Mouse (Mus musculus): ENCODE data around the gene Pde7b.
A peak's percentile ranks its signal among the peaks of the same experiment; 100 is the strongest.

The Pde7b gene

DNA sequence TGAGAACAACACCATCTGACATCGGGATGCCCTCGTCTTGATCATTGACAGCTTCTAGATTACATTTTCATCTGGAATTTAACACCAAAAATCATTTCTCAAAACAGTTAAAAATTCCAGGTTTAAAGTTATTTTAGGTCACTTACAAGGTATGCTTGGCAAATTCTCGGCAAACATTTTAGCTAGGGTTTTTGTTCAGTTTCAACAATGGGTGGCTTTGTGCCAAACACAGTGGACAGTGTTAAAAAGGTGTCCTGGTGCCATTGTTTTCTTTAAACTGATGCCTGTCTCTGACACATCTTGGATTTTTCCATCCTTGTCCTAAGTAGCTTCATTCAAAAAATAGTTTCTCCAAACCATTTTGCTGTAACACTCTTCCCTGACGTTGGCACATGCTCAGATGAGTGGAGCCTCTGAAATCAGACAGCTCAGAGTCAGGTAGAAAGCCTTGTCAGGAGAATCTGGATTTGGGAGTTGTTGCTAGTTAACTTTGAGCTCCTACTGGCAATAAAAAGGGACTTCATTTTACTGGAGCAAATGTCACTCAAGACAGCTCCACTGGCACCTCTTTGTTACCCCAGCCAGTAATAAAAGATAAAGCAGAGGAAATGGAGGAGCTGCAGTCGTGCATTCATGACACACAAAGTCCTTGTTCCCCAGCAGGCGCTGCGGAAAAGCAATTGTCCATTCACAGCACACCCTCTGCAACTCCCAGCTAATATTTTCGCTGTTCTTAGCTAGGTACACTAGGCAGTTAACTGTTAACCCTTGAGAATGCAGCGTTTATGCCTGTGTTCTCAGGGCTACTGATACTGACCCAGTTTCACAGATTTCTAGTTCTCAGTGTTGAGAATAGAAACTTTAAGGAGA lies 2.0 kb downstream of the Pde7b start:
- peak; percentile 44 for DNase-seq

DNA sequence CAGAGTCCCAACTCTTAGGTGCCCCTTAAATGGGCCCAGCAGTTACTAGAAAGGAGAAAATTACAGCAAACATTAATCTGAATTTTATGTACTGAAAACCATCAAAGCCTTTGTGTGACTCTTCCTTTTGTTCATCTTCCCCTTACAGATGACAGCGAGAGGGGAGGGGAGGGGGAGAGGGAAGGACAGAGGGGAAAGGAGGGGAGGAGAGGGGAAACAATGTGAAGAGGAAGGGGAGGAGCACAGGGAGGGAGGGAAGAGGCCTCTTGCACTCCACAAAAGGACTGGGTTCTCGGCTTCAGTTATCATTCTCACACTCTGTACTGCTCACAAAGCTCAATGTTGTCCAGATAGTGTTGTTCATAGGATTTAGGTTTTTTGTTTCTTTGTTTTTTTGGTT lies 5.7 kb downstream of the Pde7b start:
- no peak for DNase-seq

DNA sequence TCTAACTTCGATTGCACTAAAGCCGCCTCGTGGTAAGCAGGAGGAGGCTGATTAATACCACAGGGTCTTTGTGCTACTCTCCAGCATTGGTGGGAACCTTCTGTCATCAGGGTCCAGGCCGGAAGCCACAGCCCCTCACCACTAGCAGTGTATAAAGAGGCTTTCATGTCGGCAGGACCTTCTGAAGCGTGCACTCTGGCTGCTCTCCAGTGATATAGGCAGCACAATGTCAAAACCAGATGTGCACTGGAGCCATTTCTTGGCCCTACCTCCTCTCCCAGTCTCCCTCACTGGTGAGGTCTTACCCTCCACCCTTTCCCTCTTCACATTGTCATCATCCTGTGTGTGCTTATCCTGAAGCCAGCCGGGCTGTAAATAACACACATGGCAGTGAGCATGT lies 24.2 kb downstream of the Pde7b start:
- DNase-seq: no peak

DNA sequence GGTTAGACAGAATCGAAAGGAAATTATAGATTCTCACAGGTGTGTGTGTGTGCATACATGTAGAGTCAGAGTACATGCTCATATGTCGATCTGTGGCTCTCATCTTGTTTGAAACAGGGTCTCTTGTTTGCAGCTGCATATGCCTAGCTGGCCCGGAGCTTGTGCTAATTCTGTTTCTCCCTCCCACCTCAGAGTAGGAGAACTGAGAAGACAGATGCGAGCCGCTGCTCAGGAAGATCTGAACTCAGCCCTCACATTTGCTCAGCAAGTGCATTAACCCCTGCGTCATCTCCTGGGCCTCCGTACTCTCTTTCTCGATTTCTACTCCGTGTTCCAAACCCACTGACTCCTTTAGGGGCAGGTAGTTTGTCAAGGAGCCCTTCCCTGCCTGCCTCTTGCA lies 25.0 kb downstream of the Pde7b start:
- peak; percentile 44 for DNase-seq

DNA sequence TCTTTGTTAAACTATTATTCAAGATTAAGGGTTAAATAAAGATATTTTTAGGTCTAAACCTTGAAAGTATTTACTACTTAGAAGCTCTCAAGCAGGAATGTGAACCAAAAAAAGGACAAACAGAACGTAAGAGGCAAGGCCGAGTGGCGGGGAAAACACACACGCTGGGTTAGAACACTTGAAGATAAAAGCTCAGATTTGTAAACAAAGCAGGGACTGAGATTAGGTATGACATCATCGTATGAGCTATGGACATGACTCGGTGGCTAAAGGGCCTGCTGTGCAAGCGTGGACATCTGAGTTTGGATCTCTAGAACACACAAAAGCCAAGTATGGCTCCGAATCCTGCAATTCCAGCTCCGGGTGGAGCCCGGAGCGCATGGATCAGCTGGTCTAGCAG lies 29.2 kb downstream of the Pde7b start:
- DNase-seq: no peak

DNA sequence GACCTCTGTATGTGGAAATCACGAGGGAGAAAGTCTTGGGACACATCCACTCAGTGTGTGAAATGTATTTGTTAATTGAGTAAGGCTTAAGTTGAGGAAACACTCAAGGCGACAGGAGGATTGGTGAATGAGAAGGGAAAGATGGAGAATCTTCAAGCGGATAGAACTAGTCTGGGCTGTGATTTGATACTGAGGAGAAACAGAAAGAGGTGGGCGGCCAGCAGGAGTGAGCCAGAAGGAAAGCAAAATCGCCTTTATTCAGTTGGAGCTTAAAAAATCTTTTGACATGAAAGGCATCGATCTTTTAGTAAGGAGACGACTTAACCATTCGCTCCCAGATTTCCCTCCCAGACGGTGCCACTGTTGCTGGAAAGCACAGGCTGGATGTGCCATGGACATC lies 34.9 kb downstream of the Pde7b start:
- no peak for DNase-seq

DNA sequence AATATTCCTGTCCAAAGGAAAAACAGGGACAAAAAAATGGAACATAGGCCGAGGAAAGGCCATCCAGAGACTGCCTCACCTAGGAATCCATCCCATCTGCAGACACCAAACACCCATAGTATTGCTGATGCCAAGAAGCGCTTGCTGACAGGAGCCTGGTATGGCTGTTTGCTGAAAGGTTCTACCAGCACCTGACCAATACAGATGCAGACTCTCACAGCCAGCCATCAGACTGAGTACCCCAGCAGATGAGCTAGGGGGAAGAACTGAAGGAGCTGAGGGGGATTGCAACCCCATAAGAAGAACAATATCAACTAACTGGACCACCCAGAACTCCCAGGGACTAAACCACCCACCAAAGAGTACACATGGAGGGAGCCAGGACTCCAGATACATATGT lies 40.7 kb downstream of the Pde7b start:
- DNase-seq: no peak

DNA sequence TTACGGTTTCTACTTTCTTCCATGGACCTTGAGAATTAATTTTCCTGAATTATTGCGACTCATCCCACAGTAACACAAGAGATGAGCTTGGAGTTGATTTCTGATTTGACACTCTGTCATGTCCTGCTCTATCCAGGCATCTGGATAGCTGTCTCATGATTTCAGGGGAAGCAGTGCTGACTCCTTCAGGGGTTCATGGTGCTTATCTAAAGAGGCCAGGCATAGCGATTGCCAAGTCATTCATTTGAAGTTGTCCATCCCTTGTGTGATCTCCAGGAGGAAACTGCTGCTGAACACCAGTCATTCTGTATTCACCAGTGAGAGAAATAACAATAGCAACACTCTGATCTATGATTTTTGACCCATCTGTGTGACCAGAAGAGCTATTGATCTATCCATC lies 43.9 kb downstream of the Pde7b start:
- DNase-seq: no peak

DNA sequence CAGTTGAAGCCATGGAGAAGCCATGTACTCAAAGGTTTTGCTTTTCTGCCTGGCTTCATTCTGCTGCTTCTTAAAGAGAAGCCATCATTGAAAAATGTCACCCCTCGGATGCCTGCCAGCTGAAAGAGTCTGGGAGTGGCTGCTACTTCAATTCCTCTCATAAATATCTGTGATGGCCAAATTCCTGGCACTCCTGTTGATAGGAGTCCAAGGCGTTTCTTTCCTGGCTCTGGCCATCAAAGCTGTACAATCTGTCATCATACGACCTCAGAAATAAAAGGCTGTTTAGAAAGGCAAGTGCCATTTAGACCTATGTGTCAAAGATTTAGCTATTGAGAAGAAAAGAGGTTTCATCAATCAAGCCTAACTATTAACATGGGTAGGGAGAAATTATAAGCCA lies 49.6 kb downstream of the Pde7b start:
- DNase-seq: no peak

DNA sequence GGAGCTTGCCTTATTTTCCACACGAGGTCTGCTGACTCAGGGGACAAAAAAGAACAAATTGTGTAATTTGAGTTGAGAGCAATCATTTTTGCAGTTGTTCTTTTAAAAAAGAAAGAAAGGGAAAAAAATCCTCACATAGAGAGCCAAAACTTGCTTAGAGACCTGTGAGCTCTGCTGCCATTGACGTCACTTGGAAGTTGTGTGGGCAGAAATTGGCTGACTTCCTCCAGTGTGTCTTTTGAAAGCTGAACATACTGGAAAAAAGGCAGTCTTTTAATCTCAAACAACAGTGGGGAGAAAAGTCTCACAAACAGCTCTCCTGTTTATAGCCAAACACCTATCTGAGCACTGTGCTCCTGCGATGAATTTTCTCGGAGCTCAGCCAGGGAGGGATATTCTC lies 51.1 kb downstream of the Pde7b start:
- peak; percentile 90 for DNase-seq

DNA sequence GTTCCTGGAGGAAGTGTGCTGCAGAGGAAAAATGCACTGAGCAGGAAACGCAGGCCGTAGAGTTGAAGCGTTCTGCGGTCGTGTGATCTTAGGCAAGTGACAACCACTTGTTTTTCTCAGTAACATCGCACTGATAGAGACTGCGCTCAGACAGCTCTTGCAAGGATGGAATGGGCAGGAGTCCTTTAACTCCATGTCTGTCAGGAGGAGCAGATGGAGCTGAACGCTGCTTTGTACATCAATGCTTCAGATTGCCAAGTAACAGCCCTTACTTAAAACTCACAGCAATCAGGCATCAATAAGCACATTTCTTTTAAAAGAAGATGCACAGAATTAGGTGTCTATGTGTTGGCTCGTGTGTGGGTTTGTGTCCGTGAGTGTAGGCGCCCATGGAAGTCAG lies 52.3 kb downstream of the Pde7b start:
- DNase-seq: no peak

DNA sequence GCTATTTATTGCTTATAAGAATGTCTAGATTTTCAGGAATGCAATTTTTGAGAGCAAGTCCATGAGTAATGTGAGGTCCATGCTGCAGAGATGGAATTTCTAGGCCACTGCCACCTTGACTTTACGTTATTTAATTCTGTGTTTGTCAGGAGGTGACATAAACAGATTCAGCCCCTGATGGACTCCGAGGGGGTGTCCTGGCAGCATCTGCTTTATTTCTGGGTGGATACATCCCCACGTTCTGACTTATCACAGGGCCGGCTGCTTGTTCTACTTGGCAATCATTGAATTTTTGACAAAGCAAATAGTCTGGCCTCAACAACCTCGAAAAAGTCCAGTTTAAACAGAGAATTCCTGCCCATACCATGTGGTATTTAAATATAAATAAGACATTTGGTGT lies 53.3 kb downstream of the Pde7b start:
- DNase-seq: no peak

DNA sequence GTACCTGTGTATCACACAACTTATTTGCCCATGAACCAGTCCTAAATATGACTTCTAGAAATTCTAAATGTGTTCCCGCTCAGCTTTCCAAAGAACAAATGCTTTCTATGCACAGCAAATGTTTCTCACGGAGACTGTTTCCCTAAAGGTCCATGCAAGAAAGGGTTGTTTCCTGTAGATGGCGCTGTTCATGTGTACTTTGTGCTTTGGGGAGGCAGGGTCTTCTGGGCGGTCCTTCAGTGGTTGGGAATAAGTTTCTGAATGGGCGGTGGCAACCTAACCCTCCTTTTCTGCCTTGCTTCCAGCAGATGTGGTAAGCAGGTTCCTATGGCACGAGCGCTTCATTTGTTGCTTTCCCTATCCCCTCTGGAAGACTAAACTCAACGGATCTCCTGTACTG lies 54.3 kb downstream of the Pde7b start:
- DNase-seq: no peak

DNA sequence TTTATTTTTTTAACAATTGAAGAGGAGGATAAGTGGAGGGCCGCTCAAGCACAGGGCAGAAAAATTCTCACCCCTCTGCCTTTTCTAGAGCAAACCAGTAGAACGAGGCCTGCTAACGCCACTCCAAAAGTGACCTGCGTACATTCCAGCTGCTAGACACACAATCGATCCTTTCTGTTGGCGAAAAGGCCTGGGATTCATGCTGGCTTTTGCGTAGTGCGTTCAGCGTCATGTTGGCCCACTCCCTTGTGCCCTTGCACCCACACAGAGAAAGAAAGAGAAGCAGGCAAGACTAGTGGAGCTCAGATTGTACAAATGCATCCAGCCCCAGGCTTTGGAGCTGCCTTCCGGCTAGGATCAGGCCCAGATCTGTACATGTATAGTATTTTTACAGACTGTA lies 55.4 kb downstream of the Pde7b start:
- no peak for DNase-seq

DNA sequence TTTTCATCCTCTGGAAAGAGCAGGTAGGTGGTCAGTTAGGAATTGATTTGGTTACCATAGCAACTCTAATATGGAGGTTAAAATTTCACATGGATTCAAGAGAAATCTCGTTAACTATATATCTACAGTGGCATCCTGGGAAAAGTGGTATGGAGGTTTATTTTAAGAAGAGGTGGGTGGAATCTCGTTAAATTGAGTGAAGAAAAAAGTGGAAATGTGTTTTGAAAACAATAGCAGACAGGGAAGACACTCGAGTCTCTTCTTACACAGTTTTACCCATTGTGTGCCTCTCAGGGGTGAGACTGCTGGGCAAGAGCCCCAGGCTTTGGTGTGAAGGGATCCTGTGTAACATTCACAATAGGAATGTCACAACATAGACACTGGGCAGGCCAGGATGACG lies 56.3 kb downstream of the Pde7b start:
- no peak for DNase-seq

DNA sequence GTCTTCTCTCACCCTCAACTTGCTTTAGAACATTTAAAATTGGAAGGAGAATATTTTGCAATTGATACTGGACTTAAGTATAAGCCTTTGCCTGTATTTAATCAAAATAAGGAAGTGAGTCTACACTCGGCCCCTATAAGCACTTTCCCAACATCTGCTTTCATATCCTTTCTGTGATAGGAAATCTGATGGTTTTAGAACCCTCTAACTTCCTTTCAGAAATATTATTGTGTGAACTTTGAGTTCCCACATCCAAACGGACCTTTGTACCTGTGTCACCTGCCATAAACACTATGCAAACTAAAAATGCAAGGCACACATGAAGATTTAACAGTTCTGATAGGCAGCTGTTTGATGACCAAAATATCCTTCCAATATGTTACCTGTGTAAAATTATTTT lies 58.2 kb downstream of the Pde7b start:
- no peak for DNase-seq

DNA sequence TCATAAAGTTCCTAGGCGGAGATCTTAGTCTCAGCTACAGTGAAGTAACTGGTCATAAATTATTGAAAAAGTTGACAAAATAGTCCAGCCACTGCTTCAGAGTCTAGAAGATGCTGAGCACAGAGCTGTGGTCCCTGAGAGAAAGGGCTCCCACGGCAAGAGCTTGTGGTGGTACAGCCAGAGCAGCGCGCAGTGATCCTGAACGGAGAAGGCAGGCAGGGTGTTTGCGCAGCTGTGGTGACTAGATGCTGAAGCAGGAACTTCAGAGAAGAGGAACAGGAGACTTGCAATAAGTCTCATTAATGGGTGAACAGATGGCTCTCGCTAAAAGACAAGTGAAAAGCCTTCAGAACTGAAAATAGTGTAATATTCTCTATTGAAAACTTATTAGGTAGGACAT lies 61.9 kb downstream of the Pde7b start:
- DNase-seq: no peak

DNA sequence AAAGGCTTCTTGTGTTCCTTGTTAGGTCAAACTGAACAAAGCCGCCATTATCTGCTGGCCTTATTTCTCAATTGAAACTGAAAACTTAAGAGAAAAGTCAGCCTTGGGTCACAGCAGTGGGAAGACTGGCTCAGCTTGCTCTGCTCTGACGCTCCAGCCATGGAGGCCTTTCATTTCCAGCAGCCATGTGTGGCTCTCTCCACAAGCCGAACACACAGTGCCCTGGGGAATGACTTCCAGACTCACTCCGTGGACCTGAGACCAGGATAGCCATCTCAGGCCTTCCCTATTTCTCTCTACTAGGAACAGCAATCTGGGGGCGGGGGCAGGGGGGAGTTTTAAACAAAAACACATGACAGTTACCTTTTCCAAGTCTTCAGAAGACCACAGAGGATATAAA lies 63.2 kb downstream of the Pde7b start:
- no peak for DNase-seq

DNA sequence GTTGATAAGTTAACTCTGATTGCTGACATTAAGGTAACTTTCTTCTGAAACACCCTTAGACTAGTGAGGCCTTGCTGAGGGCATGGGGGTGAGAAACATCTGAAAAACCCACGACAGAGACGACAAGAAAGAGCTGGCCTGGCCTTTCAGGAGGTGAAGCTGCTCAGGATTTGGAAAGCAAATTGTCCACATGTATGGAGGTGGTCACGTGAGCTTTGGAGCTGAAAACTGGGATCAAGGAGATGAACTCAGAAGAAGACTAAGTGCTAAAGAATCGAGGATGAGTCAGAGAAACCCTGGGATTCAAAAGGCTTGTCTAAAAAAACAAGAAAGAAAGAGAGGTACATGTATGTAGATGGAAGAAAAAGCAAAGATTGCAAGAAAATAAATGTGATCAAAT lies 65.2 kb downstream of the Pde7b start:
- DNase-seq: no peak

DNA sequence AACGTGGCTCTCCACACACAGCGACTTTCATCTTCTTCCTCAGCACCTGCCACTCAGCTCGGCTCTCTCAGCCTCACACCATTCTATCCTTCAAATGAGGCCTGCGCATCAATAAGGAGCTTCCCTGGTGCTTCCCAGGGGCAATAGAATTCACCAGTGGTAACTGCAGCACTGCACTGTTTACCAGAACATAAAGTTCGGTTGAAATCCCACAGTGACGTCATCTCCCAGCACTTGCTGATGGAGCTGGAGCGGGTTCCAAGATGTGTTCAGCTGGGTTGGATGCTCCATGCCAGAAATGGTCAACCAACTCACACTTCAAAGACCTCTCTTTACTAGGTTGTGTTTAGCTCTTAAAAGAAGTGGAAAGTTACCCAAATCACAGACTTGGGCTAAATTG lies 65.6 kb downstream of the Pde7b start:
- DNase-seq: peak; percentile 40

DNA sequence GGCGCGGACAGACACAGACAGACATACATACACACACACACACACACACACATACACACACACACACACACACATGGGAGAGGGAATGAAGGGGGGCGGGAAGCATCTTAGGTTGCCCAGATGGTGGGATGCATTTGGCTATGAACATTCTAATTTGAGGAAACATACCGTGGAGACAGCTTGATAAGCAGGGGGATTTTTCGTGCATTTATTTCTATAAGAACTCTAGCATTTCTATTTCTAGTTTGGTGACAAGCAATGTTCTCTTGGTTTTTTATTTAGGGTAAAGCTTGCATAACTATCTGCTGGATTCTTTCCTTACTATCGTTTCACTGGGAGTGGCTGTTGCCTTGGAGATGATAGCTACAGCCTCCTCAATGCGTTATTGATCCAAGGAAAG lies 66.2 kb downstream of the Pde7b start:
- DNase-seq: no peak

DNA sequence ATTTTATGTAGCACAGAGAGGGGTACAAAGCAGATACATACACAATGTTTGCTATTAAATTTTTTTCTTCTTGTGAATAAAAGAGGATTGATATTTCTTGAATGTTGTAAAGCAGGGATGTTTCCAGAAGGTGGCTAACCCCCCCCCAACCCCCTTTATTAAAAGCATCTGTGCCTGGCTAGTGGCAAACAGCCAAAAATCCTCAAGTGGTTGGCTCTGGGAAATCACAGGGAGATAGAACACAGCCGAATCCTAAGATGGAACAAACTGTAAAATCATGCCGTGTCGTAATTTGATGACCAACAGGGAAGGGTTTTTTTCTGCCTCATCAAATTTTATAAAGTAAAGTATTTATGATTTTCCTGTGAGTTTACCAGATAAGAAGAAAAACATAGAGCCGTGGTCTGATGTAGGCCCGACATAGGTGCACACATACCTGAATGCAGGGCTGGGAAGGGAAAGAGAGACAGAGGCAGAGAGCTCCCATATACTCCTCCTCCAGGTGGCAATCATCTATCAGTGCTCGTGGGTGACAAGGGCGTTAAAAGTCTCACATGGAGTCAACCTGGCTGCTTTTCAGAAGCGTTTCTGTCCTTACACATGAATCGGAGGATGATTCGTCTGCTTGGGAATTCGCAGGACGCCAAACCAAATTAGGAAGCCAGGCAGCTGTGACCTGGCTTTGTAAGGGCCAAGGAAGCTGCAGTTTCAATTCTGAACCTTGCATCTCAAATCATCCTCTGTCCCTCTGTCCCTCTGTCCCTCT lies 67.4 kb downstream of the Pde7b start:
- no peak for DNase-seq

DNA sequence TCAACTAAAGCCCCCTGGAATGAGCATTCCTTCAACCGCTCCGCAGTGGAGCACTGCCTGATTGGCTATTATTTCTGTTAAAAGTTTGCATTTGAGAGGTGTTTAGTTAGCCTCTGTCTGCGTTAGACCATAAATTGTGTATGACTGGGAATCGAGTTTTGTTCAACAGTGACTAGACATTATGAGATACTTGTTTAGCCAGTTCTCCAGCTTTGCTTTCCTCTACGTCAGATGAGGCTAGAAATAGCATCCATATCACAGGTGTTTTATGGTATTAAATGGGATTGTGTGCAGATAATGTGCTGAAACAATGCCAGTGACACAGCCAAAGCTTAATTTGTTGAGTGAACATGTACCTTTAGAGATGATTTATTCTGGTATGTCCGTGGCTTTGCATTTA lies 70.3 kb downstream of the Pde7b start:
- DNase-seq: no peak

DNA sequence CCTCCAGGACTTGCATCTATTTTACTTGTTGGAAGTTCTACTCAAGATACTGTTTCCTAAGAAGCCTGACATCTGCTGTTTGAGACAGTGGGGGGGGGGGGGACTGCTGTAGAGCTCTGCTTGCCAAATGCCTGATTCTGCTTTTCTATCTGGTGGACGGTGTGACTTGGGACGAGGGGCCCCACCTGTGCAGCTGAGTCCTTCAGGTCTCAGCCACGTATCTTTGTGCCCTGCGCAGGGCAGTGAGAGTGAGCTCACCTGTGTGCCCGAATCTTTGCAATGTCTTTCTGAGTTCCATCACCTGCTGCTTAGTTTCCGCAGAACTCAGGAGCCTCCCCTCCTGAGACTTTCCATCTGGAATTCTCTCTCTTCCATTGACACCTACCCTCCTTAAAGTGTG lies 70.7 kb downstream of the Pde7b start:
- DNase-seq: no peak

DNA sequence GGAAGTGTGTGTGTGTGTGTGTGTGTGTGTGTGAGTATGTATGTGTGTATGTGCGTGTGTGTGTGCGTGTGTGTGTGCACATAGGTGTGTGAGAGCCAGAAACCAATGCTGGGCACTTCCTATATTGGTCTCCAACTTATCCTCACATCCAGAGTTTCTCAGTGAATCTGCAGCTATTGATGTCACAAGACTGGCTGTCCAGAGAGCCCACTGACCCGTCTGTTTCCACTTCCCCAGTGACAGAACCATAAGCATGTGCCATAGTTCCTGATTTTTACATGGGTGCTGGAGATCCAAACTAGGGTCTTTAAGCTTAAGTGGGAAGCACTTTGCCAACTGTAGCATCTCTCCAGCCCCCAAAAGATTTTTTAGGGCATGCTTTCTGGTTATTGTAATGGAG lies 71.6 kb downstream of the Pde7b start:
- no peak for DNase-seq

All from right cerebral cortex, adult 18-20 months (tissue).